Mouse (Mus musculus): ENCODE data around the gene Aldh1l1.

DNA sequence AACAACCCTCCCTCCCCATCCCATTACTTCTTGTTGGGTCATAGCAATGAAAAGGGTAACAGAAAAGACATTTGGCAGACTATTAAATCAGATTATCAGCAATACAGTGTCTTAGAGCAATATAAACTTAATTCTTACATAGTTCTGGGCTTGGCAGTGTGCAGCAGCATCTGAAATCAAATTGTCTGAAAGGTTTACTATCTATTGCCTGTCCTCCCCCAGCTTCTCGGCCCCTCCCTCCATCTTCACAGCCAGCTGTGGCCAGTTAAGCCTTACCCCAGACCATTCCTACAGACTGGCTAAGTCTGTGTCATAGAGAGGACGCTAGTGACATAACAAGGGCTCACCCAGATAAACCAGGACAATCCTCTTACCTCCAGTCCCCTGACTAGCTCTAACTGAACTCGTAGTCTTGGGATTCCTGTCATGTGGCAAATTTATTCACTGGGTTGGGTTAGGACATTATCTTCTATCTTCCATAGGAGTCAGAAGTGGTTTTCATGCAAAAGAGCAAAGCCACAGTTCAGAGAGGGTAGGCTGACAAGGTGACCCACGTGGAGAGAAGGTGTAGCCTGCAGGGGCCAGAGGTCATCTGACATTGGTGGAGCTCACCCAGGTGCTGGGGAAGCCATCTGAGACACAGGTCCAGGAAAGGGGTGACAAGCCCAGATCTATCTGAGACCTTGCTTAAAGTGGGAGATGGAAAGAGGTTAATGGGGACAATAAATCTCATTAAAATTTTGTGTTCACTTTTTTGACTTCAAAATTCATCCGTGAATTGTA, 27.0 kb downstream of the Aldh1l1 start:
- no peak for TF ChIP-seq CHD1 (IDR thresholded peaks at IDR 0.05; ENCODE audit: low read depth, low read length)
- TF ChIP-seq JUND (conservative IDR thresholded peaks at IDR 0.05; ENCODE audit: low read depth, low read length) = no peak
- no peak for TF ChIP-seq EP300 (IDR thresholded peaks at IDR 0.05; ENCODE audit: low read length)
- TF ChIP-seq UBTF (IDR thresholded peaks at IDR 0.05; ENCODE audit: low read depth, low read length) = no peak
- TF ChIP-seq CTCF (conservative IDR thresholded peaks at IDR 0.05 in 1 of 2, IDR thresholded peaks at IDR 0.05 in 1 of 2; ENCODE audit: low read depth in 2 of 2, low read length in 2 of 2) = no peak
- TF ChIP-seq ZKSCAN1 (IDR thresholded peaks at IDR 0.05; ENCODE audit: borderline replicate concordance, low read depth, low read length) = no peak
- no peak for TF ChIP-seq ZNF384 (IDR thresholded peaks at IDR 0.05; ENCODE audit: low read depth, low read length)
- TF ChIP-seq RCOR1 (conservative IDR thresholded peaks at IDR 0.05; ENCODE audit: low read depth, low read length) = no peak
- no peak for TF ChIP-seq POLR2A (IDR thresholded peaks at IDR 0.05; ENCODE audit: low read depth, low read length)
- TF ChIP-seq ZC3H11A (IDR thresholded peaks at IDR 0.05; ENCODE audit: low read depth, low read length) = no peak
- no peak for TF ChIP-seq SIN3A (IDR thresholded peaks at IDR 0.05; ENCODE audit: low read length)
- no peak for TF ChIP-seq E2F4 (IDR thresholded peaks at IDR 0.05; ENCODE audit: insufficient replicate concordance, low read depth, low read length)
- no peak for TF ChIP-seq NELFE (IDR thresholded peaks at IDR 0.05; ENCODE audit: low read depth, low read length)

Data from CH12.LX (cell line).